Mouse (Mus musculus) skeletal muscle tissue, postnatal 0 days (tissue): ENCODE measurements around the gene Olfr1138. TPM values are rescaled to one million over a fixed set of nuclear protein-coding genes. Genes with fewer than 3 reads are reported as not detected.

Source experiments
- polyA plus RNA-seq: library from polyadenylated mRNA; unstranded; fragments of >200 nt; fragmentation: Nextera tagmentation; extraction: Ambion mirVana; gene quantifications from 2 replicates; pipeline ENCODE4 v1.2.1, GENCODE M21; 2015

Gene Olfr1138
- polyA plus RNA-seq: not detected in 2 replicates

DNA sequence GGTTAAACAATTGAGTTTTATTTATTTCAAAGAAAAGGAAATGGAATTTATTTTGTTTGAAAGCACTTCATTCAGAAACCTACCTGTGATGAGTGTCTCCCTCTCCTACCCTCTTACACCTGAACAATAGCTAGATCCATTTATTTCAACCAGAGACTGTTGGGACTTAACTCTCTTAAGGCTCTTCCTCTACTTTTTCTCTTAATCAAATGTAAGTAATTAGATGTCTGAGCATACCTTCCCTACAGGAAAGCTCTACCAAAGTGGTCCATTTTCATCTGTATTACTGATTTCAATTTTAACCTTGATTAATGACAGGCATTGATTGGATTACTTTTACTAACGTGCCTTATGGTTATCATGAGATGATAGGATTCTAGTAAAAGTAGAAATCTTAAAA lies at the start of gene Olfr1138:
TSS of gene Olfr1138 (minus strand) at position 101 of the 400 bp plus-strand sequence.

DNA sequence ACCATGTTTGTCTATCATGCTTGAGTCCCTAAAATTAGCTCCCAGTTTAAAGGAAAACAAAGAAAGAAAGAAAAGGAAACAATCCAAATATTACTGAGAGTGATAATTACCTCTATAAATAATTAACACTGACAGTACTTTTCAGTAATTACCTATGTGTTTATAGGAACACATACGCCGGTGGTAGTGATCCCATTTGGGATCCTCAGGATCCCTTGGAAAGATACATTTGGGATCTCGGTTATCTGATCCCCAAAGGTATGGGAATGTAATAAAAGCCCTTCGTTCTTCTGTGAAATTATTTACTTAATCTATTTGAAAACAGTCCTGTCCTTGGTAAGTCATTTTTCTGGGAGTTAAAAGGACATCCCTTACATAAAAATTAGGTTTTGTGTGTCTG lies 39.4 kb upstream of the Olfr1138 start, which contains the start of gene Olfr152:
TSS of gene Olfr152 (plus strand) at position 301 of the 400 bp plus-strand sequence.

DNA sequence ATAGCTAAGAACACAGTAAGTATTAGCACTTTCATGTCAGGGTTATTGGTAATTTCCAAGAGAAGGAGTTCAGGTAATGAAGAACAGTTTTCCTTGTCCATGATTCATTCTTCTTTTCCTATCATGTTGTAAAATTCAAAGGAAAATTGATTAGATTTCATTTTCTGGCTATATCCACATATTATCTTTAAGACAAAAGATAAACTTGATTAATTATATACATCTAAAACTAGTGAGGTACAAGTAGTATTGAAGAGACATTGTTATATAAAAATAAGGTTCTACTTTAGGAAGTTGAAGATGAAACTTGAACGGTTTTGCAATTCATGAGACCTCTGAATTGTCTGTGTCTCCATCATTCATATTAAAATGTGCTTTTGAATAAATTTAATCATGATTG lies 14.1 kb upstream of the Olfr1138 start, which contains the start of gene Olfr1141:
TSS of gene Olfr1141 (minus strand) at position 101 of the 400 bp plus-strand sequence.

DNA sequence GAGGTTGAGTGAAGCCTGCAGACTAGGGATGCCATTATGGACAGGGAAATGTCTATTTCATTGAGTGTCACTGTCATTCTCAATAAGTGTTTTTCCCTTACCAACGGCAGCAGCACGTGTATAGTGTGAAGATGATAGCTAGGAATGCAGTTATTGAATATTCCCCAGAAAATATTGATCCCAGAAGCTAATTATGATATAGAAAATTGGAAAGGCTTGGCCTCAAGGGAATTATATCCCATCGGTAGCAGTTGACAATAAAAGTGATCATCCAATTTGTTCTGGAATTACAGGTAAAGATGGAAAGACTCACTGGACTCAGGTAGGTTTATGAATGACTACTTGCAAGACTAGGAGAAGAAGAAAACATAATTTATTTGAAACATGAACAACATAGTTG lies 3.7 kb upstream of the Olfr1138 start, which contains the start of gene Olfr1140:
TSS of gene Olfr1140 (plus strand) at position 301 of the 400 bp plus-strand sequence.

DNA sequence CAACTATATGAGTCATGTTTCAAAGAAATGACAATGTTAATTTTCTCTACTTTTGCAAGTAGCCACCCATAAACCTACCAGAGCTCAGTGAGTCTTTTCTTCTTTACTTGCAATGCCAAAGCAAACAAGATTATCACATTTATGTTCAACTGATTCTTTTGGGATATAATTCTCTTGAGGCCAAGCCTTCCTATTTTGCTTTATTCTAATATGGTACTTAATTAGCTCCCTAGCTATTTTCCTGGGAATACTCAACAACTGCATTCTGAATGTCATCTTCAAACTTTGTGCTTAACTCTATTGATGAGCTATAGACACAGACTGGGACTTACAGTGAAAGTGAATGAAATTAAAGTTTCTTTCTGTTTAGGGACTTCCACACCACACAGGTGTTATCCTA lies 26.7 kb downstream of the Olfr1138 start, which contains the start of gene Olfr1137:
TSS of gene Olfr1137 (minus strand) at position 101 of the 400 bp plus-strand sequence.

DNA sequence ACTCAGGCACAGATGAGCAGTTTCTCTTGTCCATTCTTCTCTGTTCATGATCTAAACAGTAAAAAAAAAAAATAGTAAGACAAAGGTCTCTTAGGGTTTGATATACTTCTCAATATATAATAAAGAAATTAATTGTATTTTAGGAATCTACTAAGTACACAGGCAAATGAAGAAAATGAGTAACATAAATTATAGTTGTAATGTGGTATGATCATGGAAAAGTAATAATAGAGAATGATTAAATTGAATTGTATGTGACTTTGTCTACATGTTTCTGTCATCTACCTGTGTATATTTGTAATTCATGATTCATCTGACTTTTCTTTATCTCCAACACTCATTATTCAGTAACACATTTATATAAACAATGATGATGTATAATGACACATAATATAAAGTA lies 45.9 kb downstream of the Olfr1138 start, which contains the start of gene Olfr1136:
TSS of gene Olfr1136 (minus strand) at position 101 of the 400 bp plus-strand sequence.

Other genes starting within 250 kb of the Olfr1138 start
- not detected in 2 replicates for gene Pramel7, start 242.9 kb downstream of the Olfr1138 start, polyA plus RNA-seq
- not detected in 2 replicates for gene Pramel6, start 233.4 kb downstream of the Olfr1138 start, polyA plus RNA-seq
- not detected in 2 replicates for gene Olfr153, start 208.2 kb downstream of the Olfr1138 start, polyA plus RNA-seq
- gene Olfr1128, start 194.4 kb downstream of the Olfr1138 start, polyA plus RNA-seq: not detected in 2 replicates
- gene Olfr1129, start 166.1 kb downstream of the Olfr1138 start, polyA plus RNA-seq: not detected in 2 replicates
- not detected in 2 replicates for gene Olfr1130, start 133.8 kb downstream of the Olfr1138 start, polyA plus RNA-seq
- not detected in 2 replicates for gene Olfr1131, start 112.9 kb downstream of the Olfr1138 start, polyA plus RNA-seq
- not detected in 2 replicates for gene Olfr1132, start 102.4 kb downstream of the Olfr1138 start, polyA plus RNA-seq
- gene Olfr1133, start 92.6 kb downstream of the Olfr1138 start, polyA plus RNA-seq: not detected in 2 replicates
- gene Olfr1134, start 81.5 kb downstream of the Olfr1138 start, polyA plus RNA-seq: not detected in 2 replicates
- gene Olfr1135, start 66.3 kb downstream of the Olfr1138 start, polyA plus RNA-seq: not detected in 2 replicates
- gene Olfr1136, start 46.0 kb downstream of the Olfr1138 start, polyA plus RNA-seq: not detected in 2 replicates
- gene Olfr1137, start 26.8 kb downstream of the Olfr1138 start, polyA plus RNA-seq: not detected in 2 replicates
- not detected in 2 replicates for gene Olfr1140, start 3.8 kb upstream of the Olfr1138 start, polyA plus RNA-seq
- not detected in 2 replicates for gene Olfr1141, start 14.0 kb upstream of the Olfr1138 start, polyA plus RNA-seq
- not detected in 2 replicates for gene Olfr152, start 39.5 kb upstream of the Olfr1138 start, polyA plus RNA-seq
- gene Olfr1143, start 60.6 kb upstream of the Olfr1138 start, polyA plus RNA-seq: not detected in 2 replicates
- not detected in 2 replicates for gene Olfr1145, start 69.8 kb upstream of the Olfr1138 start, polyA plus RNA-seq
- gene Olfr1148, start 90.6 kb upstream of the Olfr1138 start, polyA plus RNA-seq: not detected in 2 replicates
- not detected in 2 replicates for gene Olfr1150-ps1, start 104.0 kb upstream of the Olfr1138 start, polyA plus RNA-seq
- not detected in 2 replicates for gene Olfr1151, start 115.9 kb upstream of the Olfr1138 start, polyA plus RNA-seq
- not detected in 2 replicates for gene Olfr1152, start 126.5 kb upstream of the Olfr1138 start, polyA plus RNA-seq
- gene Olfr1153, start 155.0 kb upstream of the Olfr1138 start, polyA plus RNA-seq: not detected in 2 replicates
- gene Olfr1154, start 165.2 kb upstream of the Olfr1138 start, polyA plus RNA-seq: not detected in 2 replicates
- gene Olfr1155, start 205.2 kb upstream of the Olfr1138 start, polyA plus RNA-seq: not detected in 2 replicates
- not detected in 2 replicates for gene Olfr1156, start 213.1 kb upstream of the Olfr1138 start, polyA plus RNA-seq
- not detected in 2 replicates for gene Olfr1157, start 228.3 kb upstream of the Olfr1138 start, polyA plus RNA-seq
- not detected in 2 replicates for gene Olfr74, start 234.7 kb upstream of the Olfr1138 start, polyA plus RNA-seq